Mouse (Mus musculus): ENCODE results near the gene Gm13420.
A peak's percentile ranks its signal among the peaks of the same experiment; 100 is the strongest.
"Not testable (repeated sequence)": the region's sequence is repeated elsewhere in the genome, so short reads cannot be mapped to it uniquely, and the experiment has no call there.

Gm13420 gene

GRCm38 (mm10) chr2:29751497-29751896, at the start of gene Gm13420:
Gene Gm13420, minus strand, starts transcription at chr2:29751685.
- DNase-seq, result no peak

GRCm38 (mm10) chr2:29792772-29793487, 41.4 kb upstream of the Gm13420 start:
- DNase-seq, result no peak

DNA sequence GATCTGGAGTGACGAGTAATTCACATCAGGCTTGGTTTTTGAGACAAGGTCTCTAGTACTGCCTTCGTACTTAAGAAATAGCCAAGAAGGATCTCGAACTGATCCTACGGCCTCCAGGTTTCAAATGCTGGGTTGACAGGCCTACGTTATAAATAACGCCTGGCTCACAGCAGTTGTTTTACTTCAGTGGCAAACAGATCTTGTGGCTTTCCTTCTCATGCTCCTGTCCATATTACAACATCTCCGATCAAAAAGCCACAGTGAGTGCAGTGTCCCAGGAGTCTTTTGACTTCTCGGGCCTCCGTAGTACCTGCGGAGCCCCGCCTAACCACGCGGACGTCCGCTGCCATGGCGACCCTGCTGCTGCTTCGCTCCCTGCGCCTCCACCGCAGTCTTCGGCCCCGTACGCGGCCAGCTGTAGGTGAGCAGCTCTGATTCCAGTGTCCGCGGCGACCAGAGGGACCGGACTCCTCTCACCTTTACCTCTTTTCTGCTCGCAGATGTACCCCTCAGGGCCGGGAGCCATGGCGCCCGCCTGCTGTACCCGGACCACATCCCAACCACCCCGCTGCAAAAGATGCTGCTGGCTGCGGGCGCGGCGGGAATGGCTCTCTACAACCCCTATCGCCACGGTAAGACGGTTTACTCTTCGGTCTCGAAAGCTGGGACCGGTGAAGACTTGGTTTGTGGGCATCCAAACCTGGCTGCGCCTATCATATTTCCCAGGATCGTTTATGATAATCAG, 36.6 kb upstream of the Gm13420 start, which contains the start of gene Trub2:
TSS of gene Trub2 (minus strand) at position 566 of the 745 bp plus-strand sequence.
- peak; percentile 75 for DNase-seq

DNA sequence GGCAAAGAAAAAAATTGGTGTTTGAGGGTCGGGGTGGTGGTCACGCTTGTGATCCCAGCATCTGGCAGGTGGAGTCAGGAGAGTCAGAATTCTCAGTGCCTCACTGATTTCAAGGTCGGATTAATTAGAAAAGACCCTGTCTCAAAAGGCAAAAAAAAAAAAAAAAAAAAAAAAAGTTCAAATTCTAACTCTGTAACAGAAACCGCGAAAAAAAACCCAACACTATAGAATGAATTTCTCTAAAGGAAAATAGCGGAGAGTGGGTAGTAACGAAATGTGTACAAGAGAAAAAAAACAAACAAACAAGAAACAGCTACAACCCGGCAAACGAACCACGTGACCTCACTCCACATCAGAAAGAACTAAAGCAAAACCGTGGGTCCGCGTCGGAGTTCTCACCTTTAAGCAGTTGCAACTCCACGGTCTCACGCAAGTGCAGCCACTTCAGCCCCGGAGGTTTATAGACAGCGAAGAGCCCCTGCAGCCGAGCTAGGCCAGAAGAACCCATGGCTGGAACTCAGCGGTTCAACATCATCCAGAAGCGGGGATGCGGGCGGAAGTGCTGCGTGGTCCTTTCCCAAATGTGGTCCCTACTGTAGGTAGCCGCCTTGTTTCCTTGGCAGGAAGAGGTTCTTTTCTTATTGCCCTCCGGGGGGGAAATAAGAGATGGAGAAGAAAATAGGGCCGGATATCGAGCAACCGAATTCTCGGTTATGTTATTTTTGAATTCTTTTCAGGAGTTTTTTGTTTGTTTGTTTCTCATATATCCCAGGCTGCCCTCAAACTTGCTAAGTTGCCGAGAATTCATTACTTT, 35.8 kb upstream of the Gm13420 start, which contains the start of gene Coq4:
TSS of gene Coq4 (plus strand) at position 390 of the 814 bp plus-strand sequence.
- peak; percentile 88 for DNase-seq

DNA sequence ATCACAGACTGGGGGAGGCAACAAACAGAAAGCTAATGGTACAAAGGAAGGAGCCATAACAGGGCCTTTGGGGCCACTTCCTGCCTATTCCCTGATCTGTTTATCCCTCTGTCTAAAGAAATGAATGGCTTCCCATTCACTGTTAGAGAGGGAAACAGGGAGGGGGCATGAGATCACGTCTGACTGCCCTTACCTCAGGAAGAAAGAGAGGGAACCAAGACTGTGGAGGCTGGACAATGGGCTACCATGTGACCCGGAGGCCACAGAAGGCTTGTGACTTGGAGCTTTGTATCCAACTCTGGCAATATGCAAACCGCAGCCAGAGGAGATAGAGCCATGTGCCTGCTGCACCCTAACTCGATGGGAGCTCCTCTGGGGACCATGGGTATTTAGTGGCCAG, 32.8 kb upstream of the Gm13420 start:
- DNase-seq, result no peak

DNA sequence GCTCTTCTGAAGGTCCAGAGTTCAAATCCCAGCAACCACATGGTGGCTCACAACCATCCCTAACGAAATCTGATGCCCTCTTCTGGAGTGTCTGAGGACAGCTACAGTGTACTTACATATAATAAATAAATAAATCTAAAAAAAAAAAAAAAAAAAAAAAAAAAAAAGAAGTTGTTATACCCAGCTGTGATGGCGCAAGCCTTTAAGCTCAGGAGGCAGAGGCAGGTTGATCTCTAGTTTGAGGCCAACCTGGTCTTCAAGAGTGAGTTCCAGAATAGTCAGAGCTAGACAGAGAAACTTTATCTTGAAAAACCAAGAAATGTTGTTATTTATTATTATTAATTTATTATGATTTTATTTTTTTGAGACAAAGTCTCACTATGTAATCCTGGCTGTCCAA, 29.8 kb upstream of the Gm13420 start:
- not testable (repeated sequence) for DNase-seq

- DNase-seq, result no peak
These were observed 21.8 kb upstream of the Gm13420 start for GRCm38 (mm10) chr2:29773323-29773722.

- DNase-seq, result no peak
These were observed 20.4 kb upstream of the Gm13420 start for GRCm38 (mm10) chr2:29771611-29772461.

DNA sequence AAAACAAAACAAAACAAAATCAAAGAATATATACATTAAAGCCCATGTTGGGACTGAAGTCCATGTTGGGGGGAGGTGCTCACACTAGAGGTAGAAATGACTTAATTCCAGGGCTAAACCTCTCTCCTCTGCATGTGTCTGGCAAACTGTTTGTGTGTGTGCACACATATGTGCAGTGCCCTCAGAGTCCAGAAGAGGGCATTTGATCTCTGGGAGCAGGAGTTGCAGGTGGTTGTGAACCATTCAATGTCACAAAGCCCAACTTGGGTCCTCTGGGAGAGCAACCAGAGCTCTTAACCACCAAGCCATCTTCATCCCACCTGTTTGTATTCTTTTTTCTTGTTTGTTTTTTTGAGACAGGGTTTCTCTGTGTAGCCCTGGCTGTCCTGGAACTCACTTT, 18.7 kb upstream of the Gm13420 start:
- DNase-seq, result no peak

- no peak for DNase-seq
These were observed 17.4 kb upstream of the Gm13420 start for GRCm38 (mm10) chr2:29768901-29769300.

- no peak for DNase-seq
These were observed 16.7 kb upstream of the Gm13420 start for GRCm38 (mm10) chr2:29767976-29768709.

- peak; percentile 51 for DNase-seq
These were observed 13.3 kb upstream of the Gm13420 start for GRCm38 (mm10) chr2:29764831-29765230.

DNA sequence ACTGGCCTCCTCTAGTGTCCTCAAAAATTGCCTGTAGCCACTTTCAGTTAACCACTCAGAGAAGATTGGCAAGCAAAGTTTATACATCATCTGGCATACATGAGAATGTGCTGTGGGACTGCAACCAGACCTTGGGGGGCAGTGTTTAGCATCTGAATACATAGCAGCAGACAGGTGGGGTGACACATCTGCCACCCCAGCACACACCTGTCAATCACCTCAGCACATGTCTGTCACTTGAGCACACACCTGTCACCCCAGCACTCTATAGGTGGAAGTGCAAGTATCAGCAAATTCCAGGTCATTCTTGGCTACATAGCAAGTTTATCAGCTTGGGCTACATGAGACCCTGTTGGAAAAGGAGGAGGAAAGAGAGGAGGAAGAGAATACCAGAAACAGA, 4.2 kb upstream of the Gm13420 start:
- DNase-seq, result no peak

DNA sequence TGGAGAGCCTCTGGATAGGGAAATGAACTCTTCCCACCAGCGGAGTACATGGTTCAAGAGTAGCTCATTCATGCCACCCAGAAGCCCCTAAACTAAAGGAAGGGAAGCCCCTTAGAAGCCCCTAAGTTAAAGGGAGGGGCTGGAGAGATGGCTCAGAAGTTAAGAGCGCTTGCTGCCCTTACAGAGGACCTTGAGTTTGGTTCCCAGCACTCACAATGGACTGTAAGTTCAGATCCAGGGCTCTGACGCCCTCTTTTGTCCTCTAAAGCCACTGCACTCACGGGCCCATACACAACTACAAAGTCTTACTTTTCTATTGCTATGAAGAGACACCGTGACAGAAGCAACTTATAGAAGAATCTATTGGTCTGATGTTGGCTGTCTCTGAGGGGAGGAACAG, 912 bp upstream of the Gm13420 start:
- no peak for DNase-seq

DNA sequence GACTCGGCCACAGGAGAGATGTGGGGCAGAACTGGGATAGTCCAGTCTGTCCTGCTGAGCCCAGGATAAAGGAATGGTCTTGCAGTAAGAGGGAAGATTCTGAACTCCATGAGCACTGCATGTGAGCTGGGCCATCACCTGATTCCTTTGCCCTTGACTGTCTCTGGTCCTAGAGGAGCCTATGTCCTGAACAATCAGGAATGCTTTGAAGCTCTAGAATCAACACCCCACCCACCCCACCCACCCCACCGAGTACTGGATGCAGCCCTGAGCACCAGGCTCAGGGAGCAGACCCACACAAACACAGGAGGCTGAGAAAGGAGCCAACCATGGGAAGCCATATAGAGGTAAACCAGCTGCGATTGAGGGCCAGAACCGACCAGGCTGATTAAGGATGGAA, 3.0 kb downstream of the Gm13420 start:
- no peak for DNase-seq

GRCm38 (mm10) chr2:29747852-29748251, 3.6 kb downstream of the Gm13420 start:
- DNase-seq, result no peak

GRCm38 (mm10) chr2:29747188-29747782, 4.2 kb downstream of the Gm13420 start:
- DNase-seq, result no peak

DNA sequence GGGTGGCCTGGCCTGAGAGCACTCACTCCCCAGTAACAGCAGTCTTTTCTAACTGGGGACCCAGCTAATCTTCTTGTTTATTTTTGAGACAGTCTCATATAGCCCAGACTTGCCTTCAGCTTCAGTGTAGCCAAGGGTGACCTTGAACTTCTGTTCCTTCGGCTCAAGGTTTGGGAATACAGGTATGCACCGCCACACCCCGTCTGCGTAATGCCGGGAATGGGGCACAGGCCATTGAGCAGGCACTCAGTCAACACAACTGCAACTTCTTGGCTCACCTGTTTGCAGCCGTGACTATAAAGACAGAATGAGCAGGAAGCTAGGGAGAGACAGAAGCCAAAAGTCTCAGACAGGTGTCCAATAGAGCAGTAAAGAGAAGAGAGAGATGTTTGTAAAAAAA, 7.2 kb downstream of the Gm13420 start:
- no peak for DNase-seq

DNA sequence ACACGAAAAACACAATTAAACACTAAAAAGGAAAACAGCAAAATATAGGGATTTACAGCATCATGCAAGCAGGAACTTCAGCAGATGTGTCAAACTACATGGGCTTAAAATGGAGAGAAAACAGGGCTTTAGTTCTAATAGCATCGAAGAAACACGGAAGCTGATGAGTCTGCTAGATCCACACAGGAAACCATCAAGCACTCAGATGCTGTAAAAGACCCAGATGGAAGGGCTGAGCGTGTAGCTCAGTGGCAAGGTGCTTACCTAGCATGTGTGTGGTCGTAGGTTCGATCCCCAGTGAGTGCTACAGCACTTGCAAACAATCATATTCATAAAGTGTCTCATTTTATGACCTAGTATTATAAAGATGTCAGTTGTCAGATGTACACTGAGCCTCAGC, 10.3 kb downstream of the Gm13420 start:
- DNase-seq, result no peak

DNA sequence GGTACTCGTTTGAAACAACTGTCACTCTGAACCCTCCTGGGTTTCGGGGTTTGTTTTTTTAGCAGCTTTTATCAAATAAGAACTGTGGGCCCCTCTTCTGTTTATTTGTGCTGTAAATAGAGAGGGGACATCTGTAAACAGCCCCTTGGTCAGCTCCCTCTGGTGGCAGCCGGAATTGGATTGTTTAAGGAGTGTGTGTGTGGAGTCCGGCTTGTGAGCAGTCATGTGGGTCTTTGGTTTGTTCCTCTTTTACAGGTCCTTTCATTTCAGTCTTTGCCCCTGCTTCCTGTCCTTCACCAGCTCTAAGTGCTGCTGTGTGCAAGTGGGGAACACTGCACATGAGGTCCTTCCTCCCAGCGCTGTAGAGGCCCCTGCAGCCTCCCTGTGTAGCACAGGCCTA, 12.1 kb downstream of the Gm13420 start:
- DNase-seq, result no peak

GRCm38 (mm10) chr2:29738799-29739198, 12.7 kb downstream of the Gm13420 start:
- DNase-seq, result no peak
